Mouse (Mus musculus) liver, embryonic 11.5 days (tissue): Measurements from ENCODE around the gene Tmem161a. TPM values are rescaled to one million over a fixed set of nuclear protein-coding genes. Genes with fewer than 3 reads are reported as not detected.
"Not testable (repeated sequence)": the region's sequence is repeated elsewhere in the genome, so short reads cannot be mapped to it uniquely, and the experiment has no call there.

Source experiments
- ATAC-seq: fragments of 200-750 bp; cut with Nextera tagmentation; replicated peaks from 2 replicates; pipeline ENCODE4 v1.8.0; 2017; ENCODE audit warnings: moderate number of reproducible peaks, mild to moderate bottlenecking, moderate TSS enrichment, moderate library complexity; ENCODE audit not compliant: low FRiP score
- DNase-seq: peaks from one replicate; pipeline ENCODE4 v3.0.0-alpha.2; 2017; ENCODE audit warnings: low spot score
- H3K27ac ChIP-seq: fragments of 300-500 bp; sonication (generic); 2 replicates; pipeline ENCODE4 v1.5.1; 2014; ENCODE audit warnings: mild to moderate bottlenecking, low read depth, low read length, control low read depth
- H3K27me3 ChIP-seq: fragments of 300-500 bp; sonication (generic); replicated peaks from 2 replicates; pipeline ENCODE4 v1.6.1; 2014; ENCODE audit warnings: low read length, mixed read lengths; ENCODE audit not compliant: control insufficient read depth, insufficient read depth
- H3K36me3 ChIP-seq: fragments of 300-500 bp; sonication (generic); 2 replicates; pipeline ENCODE4 v1.6.1; 2014; ENCODE audit warnings: mild to moderate bottlenecking, low read length, moderate library complexity, mixed read lengths; ENCODE audit not compliant: control insufficient read depth, insufficient read depth
- H3K4me1 ChIP-seq: fragments of 300-500 bp; sonication (generic); replicated peaks from 2 replicates; pipeline ENCODE4 v1.6.1; 2014; ENCODE audit warnings: low read length, mixed read lengths; ENCODE audit not compliant: control insufficient read depth, insufficient read depth
- H3K4me2 ChIP-seq: fragments of 300-500 bp; sonication (generic); 2 replicates; pipeline ENCODE4 v1.6.1; 2014; ENCODE audit warnings: mild to moderate bottlenecking, control low read depth, moderate library complexity
- H3K4me3 ChIP-seq: fragments of 300-500 bp; sonication (generic); 2 replicates; pipeline ENCODE4 v1.5.1; 2014; ENCODE audit warnings: low read depth, low read length, control low read depth
- H3K9ac ChIP-seq: fragments of 300-500 bp; sonication (generic); 2 replicates; pipeline ENCODE4 v1.6.1; 2014; ENCODE audit warnings: low read depth, low read length, control low read depth
- H3K9me3 ChIP-seq: fragments of 300-500 bp; sonication (generic); 2 replicates; pipeline ENCODE4 v1.6.1; 2016; ENCODE audit warnings: low read length, inconsistent platforms, mixed read lengths; ENCODE audit not compliant: control insufficient read depth
- WGBS: fragments of 180-500 bp; shearing (Covaris S2); extraction: QIAGEN DNeasy Blood & Tissue Kit; methylation state at CpG from one replicate; pipeline ENCODE4 v1.1.7; 2014; 5-methylcytosine and 5-hydroxymethylcytosine counted together
- polyA plus RNA-seq: library from polyadenylated mRNA; unstranded; fragments of >200 nt; fragmentation: Nextera tagmentation; extraction: Ambion mirVana; gene quantifications from 2 replicates; pipeline ENCODE4 v1.2.1, GENCODE M21; 2014

Tmem161a gene
- polyA plus RNA-seq, 1 experiment from 2014 or later: 53.1 TPM

- WGBS: 70% methylated on average over 1 of the region's 1 CpGs
- peaks cover 14% of the 10 kb centered on the region for H3K4me1 ChIP-seq
- 0 out of 2 replicates have a peak overlapping the region, but pooled peaks have one; percentile 32 for H3K27ac ChIP-seq
- DNase-seq (no peak), ATAC-seq (no peak)
- H3K9ac ChIP-seq: no peak overlapping the region
- H3K4me2 ChIP-seq: peak overlapping the region; percentile 11; the same call in 1 of the 2 replicates
- H3K36me3 ChIP-seq: no peaks in the 10 kb centered on the region
- H3K9me3 ChIP-seq: no peaks in the 10 kb centered on the region
- H3K27me3 ChIP-seq: no peaks in the 10 kb centered on the region
- no peak overlapping the region for H3K4me3 ChIP-seq
Observed at GRCm38 (mm10) chr8:70208130-70208529, 36.0 kb downstream of the Tmem161a start.

- WGBS: 40% methylated on average over 8 of the region's 8 CpGs
Observed at GRCm38 (mm10) chr8:70210538-70210937, 38.4 kb downstream of the Tmem161a start.

GRCm38 (mm10) chr8:70211275-70211674, 39.1 kb downstream of the Tmem161a start:
- no peak for DNase-seq
- H3K9me3 ChIP-seq: no peaks in the 10 kb centered on the region
- no peaks in the 10 kb centered on the region for H3K36me3 ChIP-seq
- no peak for ATAC-seq
- H3K4me2 ChIP-seq: peak overlapping the region; percentile 98
- 87% methylated on average over 1 of the region's 1 CpGs for WGBS
- H3K9ac ChIP-seq: peak overlapping the region; percentile 79
- H3K4me1 ChIP-seq: peaks cover 16% of the 10 kb centered on the region
- H3K4me3 ChIP-seq: peak overlapping the region; percentile 70
- H3K27me3 ChIP-seq: no peaks in the 10 kb centered on the region
- H3K27ac ChIP-seq: no peak overlapping the region

More at GRCm38 (mm10) chr8:70210538-70210937, 38.4 kb downstream of the Tmem161a start:
- no peaks in the 10 kb centered on the region for H3K9me3 ChIP-seq
- peaks cover 16% of the 10 kb centered on the region for H3K4me1 ChIP-seq
- H3K4me3 ChIP-seq: no peak overlapping the region
- H3K27me3 ChIP-seq: no peaks in the 10 kb centered on the region
- no peak for ATAC-seq
- H3K27ac ChIP-seq: no peak overlapping the region
- peak overlapping the region; percentile 98 for H3K4me2 ChIP-seq
- no peaks in the 10 kb centered on the region for H3K36me3 ChIP-seq
- DNase-seq: no peak
- H3K9ac ChIP-seq: peak overlapping the region; percentile 36; the same call in 1 of the 2 replicates

- peak overlapping the region; percentile 98 for H3K4me2 ChIP-seq
- H3K27me3 ChIP-seq: no peaks in the 10 kb centered on the region
- peak; percentile 2; the same call in 1 of the 2 replicates for ATAC-seq
- H3K9me3 ChIP-seq: no peaks in the 10 kb centered on the region
- H3K27ac ChIP-seq: peak overlapping the region; percentile 49; the same call in 1 of the 2 replicates
- H3K4me3 ChIP-seq: peak overlapping the region; percentile 70
- H3K4me1 ChIP-seq: peaks cover 16% of the 10 kb centered on the region
- 2% methylated on average over 31 of the region's 31 CpGs for WGBS
- H3K36me3 ChIP-seq: no peaks in the 10 kb centered on the region
- DNase-seq: no peak
- peak overlapping the region; percentile 79 for H3K9ac ChIP-seq
Observed at GRCm38 (mm10) chr8:70211726-70212111, 39.6 kb downstream of the Tmem161a start.

GRCm38 (mm10) chr8:70212112-70213055, 40.2 kb downstream of the Tmem161a start, which contains the start of gene Slc25a42:
Gene Slc25a42 (minus strand): TSS chr8:70212305.
- Histone ChIP-seq H3K27me3 (no peaks in the 10 kb centered on the region), H3K4me2 (peak within 1 kb of the TSS; percentile 98), H3K36me3 (no peaks in the 10 kb centered on the region), H3K27ac (peak within 1 kb of the TSS; percentile 67), H3K4me1 (peaks cover 16% of the 10 kb centered on the region), H3K9me3 (no peaks in the 10 kb centered on the region), H3K4me3 (peak within 1 kb of the TSS; percentile 70), H3K9ac (peak within 1 kb of the TSS; percentile 79)
- under 1% methylated on average over 64 of the region's 66 CpGs for WGBS
- peak; percentile 96 for ATAC-seq
- peak; percentile 94 for DNase-seq

- H3K27ac ChIP-seq: no peak overlapping the region
- no peaks in the 10 kb centered on the region for H3K9me3 ChIP-seq
- 69% methylated on average over 3 of the region's 3 CpGs for WGBS
- ATAC-seq (no peak), DNase-seq (no peak)
- no peak overlapping the region for H3K4me3 ChIP-seq
- H3K4me1 ChIP-seq: peaks cover 12% of the 10 kb centered on the region
- H3K4me2 ChIP-seq: no peak overlapping the region
- H3K27me3 ChIP-seq: no peaks in the 10 kb centered on the region
- H3K36me3 ChIP-seq: no peaks in the 10 kb centered on the region
- no peak overlapping the region for H3K9ac ChIP-seq
Observed at GRCm38 (mm10) chr8:70214411-70214810, 42.3 kb downstream of the Tmem161a start.

GRCm38 (mm10) chr8:70215092-70215491, 42.9 kb downstream of the Tmem161a start:
- H3K4me3 ChIP-seq: no peak overlapping the region
- no peak overlapping the region for H3K4me2 ChIP-seq
- no peak overlapping the region for H3K27ac ChIP-seq
- no peak for ATAC-seq
- H3K9me3 ChIP-seq: no peaks in the 10 kb centered on the region
- 67% methylated on average over 5 of the region's 5 CpGs for WGBS
- H3K27me3 ChIP-seq: no peaks in the 10 kb centered on the region
- peaks cover 12% of the 10 kb centered on the region for H3K4me1 ChIP-seq
- no peaks in the 10 kb centered on the region for H3K36me3 ChIP-seq
- H3K9ac ChIP-seq: no peak overlapping the region
- no peak for DNase-seq

- WGBS: 83% methylated on average over 3 of the region's 3 CpGs
- not testable (repeated sequence) for H3K4me3 ChIP-seq, H3K27me3 ChIP-seq, H3K36me3 ChIP-seq, H3K9ac ChIP-seq, DNase-seq, ATAC-seq, H3K9me3 ChIP-seq, H3K27ac ChIP-seq, H3K4me2 ChIP-seq, H3K4me1 ChIP-seq
Observed at GRCm38 (mm10) chr8:70216161-70216560, 44.0 kb downstream of the Tmem161a start.
